Mouse (Mus musculus): ENCODE measurements at regions not wholly inside any gene's neighbourhood (a gene's known extent, or its start where the extent isn't known, plus 50 kb on each side); places are given as distances from the start of the nearest gene placed in this dataset.

GRCm38 (mm10) chr4:31493087-31493511 lies 470.8 kb upstream of the Map3k7 start:
- no peak for DNase-seq (ENCODE audit: low spot score)

GRCm38 (mm10) chr4:31499888-31500287 lies 464.0 kb upstream of the Map3k7 start:
- DNase-seq (ENCODE audit: low spot score): no peak

DNA sequence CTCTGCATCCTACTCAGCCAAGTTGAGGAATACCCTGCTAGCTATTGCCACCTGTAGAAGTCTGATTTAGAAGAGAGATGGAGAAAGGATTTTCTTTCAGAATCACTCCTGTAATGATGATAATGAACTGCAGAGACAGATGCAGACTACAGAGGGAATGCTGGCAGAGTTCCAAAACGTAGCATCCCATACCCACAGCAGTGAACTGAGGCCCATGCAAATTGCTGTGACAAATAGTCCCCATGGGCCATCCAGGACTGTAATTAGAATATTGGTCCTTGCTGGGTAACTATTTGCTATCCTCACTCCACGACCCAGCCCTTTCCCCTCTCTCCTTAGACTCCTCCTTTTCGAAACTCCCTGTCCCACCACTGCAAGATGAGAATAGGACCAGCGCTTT lies 463.5 kb upstream of the Map3k7 start:
- no peak for DNase-seq (ENCODE audit: low spot score)

GRCm38 (mm10) chr4:31525638-31526207 lies 438.2 kb upstream of the Map3k7 start:
- no peak for DNase-seq (ENCODE audit: low spot score)

- DNase-seq (ENCODE audit: low spot score): no peak
Observed at GRCm38 (mm10) chr4:31536811-31537210, 427.1 kb upstream of the Map3k7 start.

- no peak for DNase-seq (ENCODE audit: low spot score)
Observed at GRCm38 (mm10) chr4:31553780-31554394, 410.0 kb upstream of the Map3k7 start.

DNA sequence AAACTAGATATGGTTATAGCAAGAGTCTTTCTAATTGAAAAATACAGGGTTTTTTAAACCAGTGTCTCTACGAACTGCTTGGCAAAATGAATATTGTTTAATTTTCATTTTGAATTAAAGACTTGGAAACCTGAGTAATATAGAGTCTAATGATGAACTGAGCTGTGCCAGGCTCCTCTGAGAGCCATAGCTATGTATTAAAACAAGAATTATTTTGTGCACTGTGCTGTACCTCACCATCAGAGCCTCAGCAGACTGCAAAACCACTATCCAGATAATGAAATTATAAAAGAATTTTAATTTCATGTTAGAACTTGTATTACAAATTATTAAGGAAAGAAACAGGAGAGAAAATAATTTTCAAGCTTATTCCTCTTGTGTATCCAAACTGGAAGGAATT lies 408.8 kb upstream of the Map3k7 start:
- DNase-seq (ENCODE audit: low spot score): no peak

GRCm38 (mm10) chr4:31557261-31557660 lies 406.6 kb upstream of the Map3k7 start:
- DNase-seq (ENCODE audit: low spot score): no peak

DNA sequence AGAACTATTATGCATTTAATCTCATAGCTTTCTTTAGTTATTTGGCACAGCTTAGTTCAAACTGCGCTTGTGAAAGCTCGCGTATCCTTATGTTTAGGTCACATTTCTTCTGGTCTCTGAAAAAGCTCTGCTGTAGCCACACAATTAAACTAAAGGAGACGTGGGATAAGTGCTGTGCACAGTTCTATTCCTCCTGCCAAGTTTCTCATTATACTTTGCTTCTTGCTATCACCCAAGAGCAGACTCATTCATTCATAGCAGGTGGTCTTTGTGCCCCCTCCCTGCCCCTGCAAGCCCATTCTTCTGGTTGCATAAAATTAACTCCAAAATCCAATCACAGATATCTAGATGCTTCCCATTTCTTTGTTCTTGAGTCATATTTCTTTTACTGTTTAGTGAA lies 403.6 kb upstream of the Map3k7 start:
- DNase-seq (ENCODE audit: low spot score): no peak

GRCm38 (mm10) chr4:31561183-31561582 lies 402.7 kb upstream of the Map3k7 start:
- DNase-seq (ENCODE audit: low spot score): no peak

- peak; percentile 52 for DNase-seq (ENCODE audit: low spot score)
Observed at GRCm38 (mm10) chr4:31561823-31562222, 402.1 kb upstream of the Map3k7 start.

- DNase-seq (ENCODE audit: low spot score): no peak
Observed at GRCm38 (mm10) chr4:31566158-31566557, 397.7 kb upstream of the Map3k7 start.

GRCm38 (mm10) chr4:31566834-31567233 lies 397.1 kb upstream of the Map3k7 start:
- no peak for DNase-seq (ENCODE audit: low spot score)

- no peak for DNase-seq (ENCODE audit: low spot score)
Observed at GRCm38 (mm10) chr4:31569687-31570086, 394.2 kb upstream of the Map3k7 start.

DNA sequence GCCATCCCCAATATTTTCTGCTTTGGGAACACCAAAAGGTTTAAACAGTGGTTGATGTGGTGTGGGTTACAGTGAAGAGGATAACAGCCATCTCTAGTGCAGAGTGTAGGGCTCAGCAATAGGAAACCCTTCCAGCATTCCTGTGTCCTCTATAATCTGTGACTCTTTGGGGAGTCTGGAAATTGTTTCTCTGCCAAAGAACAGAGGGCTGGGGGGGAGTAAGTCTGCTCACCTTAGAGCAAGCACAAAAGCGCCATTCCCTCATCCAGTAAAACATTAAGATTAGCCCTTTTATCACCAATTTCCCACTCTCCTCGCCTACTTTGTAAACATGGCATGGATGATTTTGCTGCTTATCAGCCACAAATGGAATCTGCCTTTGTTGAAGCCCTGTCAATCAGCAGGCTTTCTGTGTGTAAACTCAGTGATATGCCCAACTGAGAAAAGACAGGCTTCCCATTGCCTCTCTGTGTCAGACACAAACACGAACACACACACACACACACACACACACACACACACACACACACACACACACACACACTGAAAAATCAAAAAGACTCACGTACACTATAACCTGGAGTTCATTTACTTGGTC lies 386.8 kb upstream of the Map3k7 start:
- no peak for DNase-seq (ENCODE audit: low spot score)

DNA sequence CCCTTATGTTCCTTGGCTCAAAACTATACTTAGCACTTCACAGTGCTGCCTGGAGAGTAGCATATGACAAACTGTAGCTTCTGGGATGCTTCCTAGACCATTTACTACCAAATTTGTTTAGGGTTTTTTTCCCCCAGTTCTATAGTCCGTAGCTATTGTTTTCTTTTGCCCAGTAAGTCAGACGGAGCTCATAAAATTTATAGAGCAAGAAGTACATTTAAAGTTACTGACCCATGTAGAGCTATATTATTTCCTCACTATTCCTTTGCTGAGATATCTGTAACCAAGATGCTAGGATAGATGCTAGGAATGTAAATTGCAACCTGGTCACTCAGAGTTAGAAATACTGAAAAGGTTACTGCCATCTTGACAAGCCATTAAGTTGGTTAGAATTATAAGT lies 380.4 kb upstream of the Map3k7 start:
- no peak for DNase-seq (ENCODE audit: low spot score)

DNA sequence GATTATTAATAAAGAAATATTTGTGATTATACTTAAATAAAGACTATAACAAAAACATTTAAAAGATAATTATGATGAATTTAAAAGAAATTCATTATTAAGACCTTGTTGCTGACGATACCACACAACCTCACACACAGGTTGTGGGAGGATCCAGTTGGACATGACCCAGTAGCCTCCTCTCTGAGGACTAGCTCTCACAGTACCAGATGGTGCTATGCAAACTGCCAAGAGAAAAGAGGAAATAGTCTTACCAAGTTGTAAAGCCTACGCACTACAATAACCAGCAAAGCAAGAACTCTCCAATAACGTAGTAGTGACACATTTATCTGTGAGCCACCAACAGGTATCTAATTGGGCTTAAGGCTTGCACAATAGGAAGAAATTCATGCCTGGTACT lies 379.7 kb upstream of the Map3k7 start:
- no peak for DNase-seq (ENCODE audit: low spot score)

GRCm38 (mm10) chr4:31594089-31594488 lies 369.8 kb upstream of the Map3k7 start:
- no peak for DNase-seq (ENCODE audit: low spot score)

DNA sequence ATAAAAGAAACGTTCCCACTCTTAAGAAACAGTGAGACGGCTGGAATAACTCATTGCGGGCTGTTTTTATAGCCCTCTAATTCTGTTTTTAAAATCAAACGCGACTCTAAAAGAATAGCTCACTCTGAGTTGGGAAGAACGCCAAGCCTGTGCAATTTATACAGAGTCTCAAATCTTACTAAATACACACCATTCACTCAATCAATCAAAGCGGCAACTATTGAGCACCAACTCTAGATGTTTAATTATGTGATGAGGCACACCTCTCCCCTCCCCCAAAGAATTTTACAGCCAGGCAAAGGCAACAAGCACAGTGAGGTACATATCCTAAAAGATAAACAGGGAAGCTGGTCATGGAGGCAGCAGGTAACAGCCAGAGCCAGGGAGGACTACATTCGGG lies 362.4 kb upstream of the Map3k7 start:
- no peak for DNase-seq (ENCODE audit: low spot score)

- DNase-seq (ENCODE audit: low spot score): no peak
Observed at GRCm38 (mm10) chr4:31603776-31604175, 360.1 kb upstream of the Map3k7 start.

- no peak for DNase-seq (ENCODE audit: low spot score)
Observed at GRCm38 (mm10) chr4:31608811-31609210, 355.1 kb upstream of the Map3k7 start.

- no peak for DNase-seq (ENCODE audit: low spot score)
Observed at GRCm38 (mm10) chr4:31609559-31609958, 354.3 kb upstream of the Map3k7 start.

GRCm38 (mm10) chr4:31612147-31612824 lies 351.6 kb upstream of the Map3k7 start:
- no peak for DNase-seq (ENCODE audit: low spot score)

Data from adipocyte (in vitro differentiated cells).